Mouse (Mus musculus) thymus, postnatal 36 days (tissue): ENCODE results near the gene Snph.
A peak's percentile ranks its signal among the peaks of the same experiment; 100 is the strongest.
"Not testable (repeated sequence)": the region's sequence is repeated elsewhere in the genome, so short reads cannot be mapped to it uniquely, and the experiment has no call there.

Experiments used
- DNase-seq, 2 experiments: peaks; one replicate each; pipeline ENCODE4 v3.0.0; 2022; ENCODE audit warnings: mixed read lengths in 2 of 2

The Snph gene

DNA sequence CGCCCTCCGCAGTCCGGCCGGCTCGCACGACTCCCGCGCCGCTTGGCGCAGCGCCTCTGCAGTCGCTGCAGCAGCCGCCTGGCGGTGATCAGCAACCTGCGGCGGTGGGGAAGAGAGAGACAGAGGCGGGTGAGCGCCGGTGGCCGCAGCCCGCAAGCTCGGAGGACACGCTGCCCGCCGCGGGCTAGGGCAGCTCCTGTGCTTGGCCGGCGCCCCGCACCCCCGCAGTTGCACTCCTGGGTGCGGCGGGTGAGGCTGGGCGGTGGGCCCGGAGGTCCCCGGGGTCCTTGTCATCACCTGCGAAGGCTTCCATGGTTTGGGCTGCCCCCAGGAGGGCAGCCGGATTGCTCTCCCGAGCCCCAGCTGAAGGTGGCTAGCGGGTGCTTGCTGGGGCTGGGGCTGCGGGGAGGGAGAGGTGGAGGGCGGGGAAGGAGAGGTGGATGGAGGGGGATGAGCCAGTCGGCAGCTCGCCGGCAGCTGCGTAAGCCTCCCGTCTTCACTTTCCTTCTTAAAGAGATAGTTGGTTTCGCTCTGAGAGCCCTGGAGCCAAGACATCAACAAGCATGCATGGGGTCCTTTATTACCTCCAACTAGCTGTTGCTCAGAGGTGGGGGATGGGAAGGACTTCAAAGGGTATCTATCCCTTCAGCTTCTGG lies at the start of gene Snph:
TSS of gene Snph (minus strand) at position 435 of the 656 bp plus-strand sequence.
- DNase-seq: peak; percentile 52 to 69

DNA sequence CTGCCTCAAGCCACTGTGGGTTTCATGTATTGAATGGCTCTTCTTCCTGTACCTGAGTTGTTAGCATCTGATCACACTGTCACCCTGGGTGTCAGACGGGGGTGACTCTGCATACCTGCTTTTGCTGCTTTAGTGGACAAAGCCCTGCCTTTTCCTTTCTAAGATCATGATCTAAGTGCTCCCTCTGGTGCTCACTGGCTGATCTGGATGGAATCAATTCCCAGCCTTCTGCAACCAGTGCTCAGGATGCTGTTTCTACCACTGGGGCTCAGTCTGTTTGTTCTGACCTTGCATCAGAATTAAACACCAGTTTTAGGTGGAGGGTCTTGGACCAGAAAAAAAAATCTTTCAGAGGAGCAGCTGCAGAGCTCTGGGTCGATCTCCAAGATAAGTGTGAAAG lies 43.8 kb upstream of the Snph start:
- no peak for DNase-seq

DNA sequence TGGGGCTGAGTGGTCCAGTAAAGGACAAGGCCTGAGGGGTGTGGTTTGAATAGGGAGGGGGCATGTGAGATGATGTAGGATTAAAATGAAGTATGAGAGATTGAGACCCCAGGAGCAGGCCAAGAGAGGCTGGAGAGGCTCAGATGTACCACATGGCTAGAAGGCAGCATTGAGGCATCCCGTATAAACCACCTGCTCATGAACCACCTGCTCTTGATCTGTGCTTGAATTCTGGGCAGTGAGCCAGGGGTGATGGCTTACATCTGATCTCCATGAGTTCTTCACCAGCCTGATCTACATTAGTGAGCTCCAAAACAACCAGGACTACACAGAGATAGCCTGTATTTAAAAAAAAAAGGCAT lies 38.6 kb upstream of the Snph start:
- DNase-seq: no peak

DNA sequence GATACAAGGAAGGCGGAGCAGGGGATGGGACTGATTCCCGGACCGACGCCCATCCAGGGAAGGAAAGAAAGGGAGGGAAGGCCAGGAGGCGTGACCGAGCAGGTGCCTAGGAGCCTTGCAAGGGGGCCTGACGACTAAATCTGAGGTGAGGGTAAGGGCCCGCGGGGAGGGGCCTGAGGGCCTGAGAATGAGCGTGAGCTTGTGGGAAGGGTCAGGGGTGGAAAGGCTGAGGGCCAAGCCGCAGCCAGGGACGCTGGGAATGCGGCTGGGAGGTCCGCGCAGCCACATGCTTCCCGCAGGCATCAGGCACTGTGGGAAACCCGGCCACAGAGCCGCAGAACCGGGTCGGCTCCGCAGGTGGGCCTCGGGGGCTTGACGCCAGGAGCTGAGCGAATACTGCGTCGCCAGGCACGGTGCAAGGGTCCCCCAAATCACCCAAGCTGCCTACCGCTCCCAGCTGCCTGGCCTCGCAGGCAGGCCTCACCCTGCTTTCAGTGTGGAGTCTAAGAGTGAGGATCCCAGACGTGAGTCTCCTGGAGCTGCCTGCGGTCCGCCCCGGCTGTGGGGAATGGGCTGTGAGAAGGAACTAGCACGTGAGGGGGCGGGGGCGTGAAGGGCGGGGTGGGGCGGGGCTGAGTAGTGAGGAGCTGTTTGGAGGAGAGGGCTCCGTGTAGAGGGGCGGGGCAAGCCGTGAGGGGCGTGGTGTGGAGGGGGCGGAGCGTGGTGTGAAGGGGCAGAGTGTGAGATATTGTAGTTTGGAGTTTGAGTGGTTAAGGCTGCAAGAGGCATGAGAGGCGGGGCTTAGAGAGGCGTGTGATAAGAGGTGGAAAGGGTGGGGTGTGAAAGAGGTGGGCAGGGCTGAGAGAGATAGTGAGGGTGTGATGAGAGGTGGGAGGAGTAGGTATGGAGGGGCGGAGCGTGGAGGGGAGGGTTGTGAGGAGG lies 37.9 kb upstream of the Snph start:
- peak in 1 of 2 experiments; percentile 10 for DNase-seq

DNA sequence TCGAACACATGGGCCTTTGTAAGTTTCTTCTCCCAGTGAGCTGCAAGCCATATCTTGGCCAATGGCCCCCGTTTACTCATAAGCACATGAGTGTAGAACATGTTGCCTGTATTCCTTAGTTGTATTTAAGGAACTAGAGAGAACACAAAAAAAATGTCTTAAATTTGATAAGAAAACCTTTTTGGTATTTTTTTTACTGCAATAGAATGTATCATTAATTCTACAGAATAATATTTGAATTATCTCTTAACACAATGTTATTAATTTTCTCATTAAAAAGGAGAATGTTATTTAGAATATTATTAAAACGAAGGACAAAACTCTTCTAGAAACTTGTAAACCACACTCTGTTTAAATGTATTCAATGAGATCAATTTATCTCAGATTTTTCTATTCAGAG lies 36.0 kb upstream of the Snph start, which contains the start of gene Rad21l:
TSS of gene Rad21l (minus strand) at position 101 of the 400 bp plus-strand sequence.
- no peak for DNase-seq

DNA sequence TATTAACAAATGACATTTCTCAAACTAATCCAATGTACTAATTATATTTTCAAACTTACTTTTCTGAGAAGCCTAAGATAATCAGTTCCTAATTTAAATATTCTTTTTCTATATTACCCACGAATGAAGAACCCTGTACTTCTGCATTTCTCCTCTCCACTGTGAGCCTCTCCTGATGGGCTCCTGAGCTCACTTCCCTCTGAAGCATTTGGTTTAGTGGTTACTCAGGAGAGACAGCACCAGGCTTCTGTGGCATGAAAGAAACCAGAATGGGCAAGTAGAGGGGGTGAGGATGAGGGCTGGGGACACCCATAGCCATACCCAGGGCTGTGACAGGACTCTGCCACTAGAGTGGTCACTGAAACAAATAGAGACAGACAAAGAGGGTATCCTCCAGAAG lies 19.7 kb upstream of the Snph start:
- no peak for DNase-seq

DNA sequence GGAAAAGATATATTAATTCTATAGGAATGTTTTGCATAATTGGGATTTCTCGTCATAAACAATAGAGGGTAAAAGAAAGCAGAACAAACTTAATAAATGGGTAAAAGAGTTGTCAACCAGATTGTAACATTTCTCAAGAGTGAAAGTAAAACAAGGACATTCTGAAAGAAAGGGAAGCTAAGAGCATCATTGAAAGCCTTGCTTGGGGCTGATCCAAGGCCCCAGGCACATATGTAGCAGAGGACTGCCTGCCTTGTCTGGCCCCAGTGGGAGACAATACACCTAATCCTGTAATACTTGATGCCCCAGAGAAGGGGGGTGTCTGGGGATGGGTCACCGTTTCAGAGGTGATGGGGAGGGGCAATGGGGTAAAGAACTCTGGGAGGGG lies 3.6 kb upstream of the Snph start:
- no peak for DNase-seq

DNA sequence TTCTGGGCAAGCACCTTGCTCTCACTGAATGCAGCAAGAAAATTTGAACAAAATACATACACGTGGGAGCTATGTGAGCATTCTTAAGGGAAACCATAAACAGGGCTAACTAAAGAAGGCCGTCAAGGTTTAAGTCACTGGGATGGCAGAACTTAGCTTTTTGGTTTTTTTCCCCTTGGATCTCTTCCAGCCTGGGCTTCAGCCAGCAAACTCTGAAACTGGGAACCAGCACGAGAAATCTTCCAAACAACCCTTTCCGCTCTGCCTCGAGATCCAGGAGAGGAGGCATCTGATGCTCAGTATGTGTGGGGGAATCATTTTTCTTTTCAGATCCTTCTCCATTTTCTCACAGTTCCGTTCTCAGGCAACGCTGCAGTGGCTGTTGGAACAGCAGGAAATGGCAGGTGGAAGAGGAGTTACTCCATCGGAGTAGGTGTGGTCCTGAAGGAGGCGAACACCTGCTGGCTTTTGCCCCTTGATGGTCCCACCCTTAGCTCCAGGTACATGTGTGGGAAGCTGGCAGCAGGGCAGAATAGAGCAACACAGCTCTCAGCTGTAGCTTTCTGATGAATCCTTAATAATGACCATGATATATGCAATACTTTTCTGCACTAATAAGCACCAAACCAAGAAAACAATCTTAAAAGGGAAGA lies 3.1 kb upstream of the Snph start:
- no peak for DNase-seq

DNA sequence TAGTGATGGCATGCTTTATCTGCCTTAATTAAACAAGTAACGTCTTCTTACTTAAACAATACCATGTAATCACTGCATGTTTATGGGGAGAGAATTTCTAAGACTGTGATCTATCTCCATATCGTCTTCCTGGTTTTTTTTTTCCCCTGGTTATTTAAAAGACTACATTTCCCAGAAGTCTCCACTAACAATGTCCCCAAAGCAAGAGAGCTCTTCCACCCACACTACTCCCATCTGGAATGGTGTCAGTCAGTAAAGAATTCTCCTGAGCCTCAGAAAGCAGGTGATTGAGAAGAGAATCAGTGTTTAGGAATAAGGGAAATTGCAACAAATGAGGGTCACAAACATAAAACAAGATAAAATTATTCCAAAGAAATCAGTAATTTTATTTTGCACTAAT lies 2.5 kb upstream of the Snph start:
- no peak for DNase-seq

DNA sequence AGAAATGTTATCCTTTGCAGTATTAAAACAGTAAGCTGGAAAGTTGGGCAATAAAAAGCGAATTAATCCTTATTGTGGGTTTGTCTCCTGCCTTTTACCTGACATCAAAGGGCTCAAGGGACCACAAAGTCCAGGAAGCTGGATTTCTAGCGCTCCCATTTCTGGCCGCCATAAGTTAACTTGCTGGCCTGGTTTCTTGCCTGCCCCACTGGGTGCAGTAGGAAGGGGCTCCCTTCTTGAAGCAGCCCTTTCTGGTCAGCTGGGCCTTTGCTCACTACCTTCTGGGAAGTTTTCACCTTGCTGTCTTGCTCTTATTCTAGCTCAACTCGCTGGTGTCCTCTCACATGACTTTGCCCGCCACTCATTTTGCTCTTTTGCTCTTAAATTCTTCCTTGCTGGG lies 589 bp upstream of the Snph start:
- DNase-seq: no peak

DNA sequence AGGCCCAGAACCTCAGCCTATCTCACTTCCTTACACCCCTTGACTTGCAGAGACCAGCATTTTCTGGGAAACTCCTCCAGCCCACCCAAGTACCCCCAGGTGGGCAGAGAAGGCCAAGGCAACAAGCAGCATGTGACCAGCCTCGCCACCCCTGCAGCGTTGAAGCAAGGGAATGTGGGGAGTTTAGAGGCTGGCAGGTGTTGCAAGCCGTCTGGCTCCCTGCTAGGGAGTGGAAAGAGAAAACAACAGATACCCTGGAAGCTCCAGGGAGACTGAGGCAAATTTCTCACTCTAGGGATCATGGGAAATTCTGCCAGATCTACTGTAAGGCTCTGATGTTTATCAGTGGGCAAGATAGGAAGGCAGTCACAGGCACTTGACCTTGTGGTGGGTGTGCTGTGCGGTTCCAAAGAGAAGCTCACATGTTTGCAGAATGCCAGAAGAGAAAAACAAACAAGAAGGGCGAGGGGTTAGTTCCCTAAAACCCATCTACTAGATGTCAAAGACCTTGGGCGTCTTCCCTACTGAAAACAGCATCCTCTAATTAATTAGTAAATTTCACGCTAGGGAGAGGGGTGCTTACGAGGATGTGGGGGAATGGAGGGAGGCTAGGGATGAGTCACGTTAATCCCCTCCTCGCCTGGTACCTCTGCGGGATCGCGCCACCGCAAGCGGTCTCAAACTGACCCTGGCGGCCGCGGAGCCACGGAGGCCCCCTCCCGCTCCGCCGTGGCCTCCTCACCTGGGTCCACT lies 811 bp downstream of the Snph start:
- DNase-seq: no peak

DNA sequence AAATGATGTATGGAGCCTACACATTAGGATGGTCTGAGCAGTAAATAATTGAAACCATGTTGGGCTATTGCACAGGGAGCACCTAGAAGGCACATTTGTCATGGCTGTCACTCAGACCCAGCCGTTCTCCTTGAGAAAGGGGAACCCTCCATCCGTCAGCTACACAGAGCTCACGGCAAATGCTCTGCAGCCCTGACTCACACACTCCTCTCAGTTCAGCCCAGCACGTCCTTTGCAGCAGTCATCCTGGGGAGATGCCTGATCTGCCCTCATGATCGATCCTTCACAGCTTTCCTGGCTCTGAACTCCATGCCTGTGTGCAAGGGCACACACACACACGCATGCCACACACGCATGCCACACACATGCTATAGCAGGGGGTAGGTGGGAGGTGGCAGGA lies 3.1 kb downstream of the Snph start:
- no peak for DNase-seq

DNA sequence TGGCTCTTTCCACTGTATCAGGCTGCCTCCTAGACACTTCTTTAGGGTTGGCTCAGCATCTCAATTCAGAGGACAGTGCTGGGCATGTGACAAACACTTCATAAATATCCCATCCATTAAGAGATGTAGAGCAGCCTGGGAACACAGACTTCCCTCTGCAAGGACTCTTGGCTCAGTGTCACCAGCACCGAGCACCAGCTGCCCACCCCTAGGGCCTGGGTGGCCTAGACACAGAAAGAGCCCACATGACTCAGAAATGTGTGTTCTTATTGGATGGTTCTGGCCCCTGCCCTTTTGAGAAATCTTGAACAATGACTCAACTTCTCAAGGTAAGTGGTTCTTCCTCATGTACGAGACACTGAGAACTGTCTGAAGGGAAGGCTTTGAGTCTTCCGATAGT lies 4.4 kb downstream of the Snph start:
- DNase-seq: no peak

DNA sequence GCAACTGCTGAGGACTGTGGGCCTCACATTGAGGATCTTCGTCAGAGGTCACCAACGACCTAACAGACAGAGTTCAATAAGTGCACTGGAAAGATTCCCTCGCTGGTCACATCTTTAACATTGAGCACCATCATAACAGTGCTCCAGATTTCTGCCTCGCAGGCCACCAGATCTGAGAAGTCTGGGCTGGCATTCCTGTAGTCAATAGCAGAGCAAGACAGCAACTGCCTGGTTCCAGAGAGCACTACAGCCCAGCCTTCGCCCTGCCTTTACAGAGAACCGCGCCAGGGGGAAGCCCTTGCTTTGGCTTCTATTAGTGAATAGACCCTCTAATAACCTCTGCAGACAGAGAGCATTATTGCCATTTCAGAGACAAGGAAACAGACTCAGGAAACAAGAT lies 6.1 kb downstream of the Snph start:
- no peak for DNase-seq

DNA sequence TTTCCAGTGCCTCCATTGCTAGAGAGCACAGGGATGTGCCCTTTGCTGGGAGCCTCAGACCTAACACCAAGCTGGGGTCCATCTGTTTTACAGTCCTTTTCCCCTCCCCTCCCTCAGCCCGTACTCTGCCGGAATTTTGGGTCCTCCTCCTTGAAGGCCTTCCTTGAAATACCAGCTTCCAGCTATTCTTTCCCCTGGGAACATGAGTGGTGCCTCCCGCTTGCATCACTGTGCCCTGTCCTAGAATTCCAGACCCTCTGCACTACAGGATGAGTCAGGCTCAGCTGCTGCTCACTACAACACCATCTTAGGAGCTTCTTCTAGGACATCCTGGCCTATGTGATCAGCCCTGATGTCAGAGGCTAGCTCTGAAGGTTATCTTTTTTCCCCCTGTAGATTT lies 8.6 kb downstream of the Snph start:
- no peak for DNase-seq

DNA sequence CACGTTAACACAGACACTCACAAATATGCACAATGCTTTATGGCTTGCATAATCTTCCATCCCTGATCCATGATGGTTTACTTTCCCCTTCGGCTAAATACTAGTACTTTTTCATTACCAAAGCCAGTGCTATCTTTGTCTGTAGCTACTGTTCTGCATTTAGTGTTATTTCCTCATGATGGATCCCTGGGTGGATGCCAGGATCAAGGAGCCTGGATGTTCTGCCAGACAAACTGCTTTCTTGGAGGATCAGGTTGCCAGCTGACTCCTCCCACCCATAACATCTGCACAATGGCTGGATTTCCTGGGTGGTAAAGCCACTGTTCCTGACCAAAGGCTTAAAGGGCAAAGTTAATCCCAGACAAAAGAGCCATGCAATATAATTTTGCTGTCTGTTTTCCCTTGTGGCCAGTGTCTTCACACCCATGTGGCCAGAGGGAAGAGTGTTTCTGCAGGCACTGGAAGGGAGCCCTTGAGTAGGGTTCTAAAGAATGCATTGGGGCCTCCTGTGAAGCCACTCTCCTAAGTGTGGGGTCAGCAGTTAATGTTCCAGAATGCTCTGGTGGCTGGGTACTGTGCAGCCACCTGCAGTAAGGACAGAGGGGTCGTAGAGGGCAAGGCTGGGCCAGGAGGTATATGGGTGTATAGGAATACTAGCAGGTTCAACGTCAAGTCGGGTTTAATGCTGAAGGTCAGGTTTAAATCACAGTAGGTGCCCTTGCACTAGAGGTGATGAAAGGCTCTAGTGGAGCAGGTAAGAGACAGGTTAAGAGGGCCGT lies 15.7 kb downstream of the Snph start:
- DNase-seq: no peak

DNA sequence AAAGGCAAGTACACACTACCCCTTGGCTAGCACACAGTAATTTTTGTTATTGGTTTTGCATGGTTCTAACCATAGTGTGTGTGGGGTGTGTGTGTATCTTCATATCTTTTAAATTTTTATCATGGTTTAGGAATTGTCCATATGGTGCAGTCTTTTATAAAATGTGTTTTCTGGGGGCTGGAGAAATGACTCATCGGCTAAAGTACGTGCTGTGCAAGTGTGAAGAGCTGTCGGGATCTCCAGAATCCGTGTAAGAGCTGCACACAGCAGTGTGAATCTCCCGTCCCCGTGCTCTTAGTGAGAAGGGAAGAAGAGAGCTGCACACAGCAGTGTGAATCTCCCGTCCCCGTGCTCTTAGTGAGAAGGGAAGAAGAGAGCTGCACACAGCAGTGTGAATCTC lies 16.6 kb downstream of the Snph start:
- not testable (repeated sequence) for DNase-seq

DNA sequence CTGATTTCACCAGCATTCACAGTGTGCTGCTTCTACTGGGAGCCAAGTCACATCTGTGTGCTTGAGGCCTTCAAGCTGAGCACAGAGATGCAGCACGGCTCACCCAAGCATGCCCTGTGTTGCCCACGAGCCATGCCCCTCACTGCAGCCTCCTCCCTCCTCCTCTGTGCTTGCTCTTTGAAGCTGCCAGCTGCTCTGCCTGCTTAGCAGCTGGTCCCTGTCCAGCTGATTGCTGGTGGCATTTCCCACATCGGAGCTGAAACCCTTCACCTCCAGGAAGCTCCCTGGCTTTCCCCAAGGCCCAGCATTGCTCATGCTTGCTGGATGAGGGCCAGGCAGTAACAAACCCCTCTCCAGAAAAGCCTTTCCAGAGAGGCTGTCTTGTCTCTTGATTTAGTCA lies 22.4 kb downstream of the Snph start:
- no peak for DNase-seq

DNA sequence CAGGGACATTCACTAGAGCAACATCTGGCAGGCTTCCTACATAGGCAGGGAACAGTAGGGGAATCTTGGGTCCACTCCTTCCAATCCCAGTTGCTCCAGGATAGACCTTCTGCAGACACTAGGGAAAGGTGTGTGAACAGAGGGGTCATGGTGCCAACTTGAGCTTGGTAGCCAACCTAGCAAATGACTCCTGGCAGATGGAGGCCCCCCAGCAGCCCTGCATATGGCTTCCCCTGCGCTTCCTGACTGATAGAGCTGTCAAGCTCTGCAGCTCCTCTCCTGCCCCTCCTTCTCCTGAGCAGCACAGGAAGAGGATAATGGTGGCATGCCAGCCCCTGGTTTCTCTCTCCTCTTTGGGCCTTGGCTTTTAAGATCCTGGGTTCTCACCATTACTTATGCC lies 24.0 kb downstream of the Snph start:
- DNase-seq: no peak

DNA sequence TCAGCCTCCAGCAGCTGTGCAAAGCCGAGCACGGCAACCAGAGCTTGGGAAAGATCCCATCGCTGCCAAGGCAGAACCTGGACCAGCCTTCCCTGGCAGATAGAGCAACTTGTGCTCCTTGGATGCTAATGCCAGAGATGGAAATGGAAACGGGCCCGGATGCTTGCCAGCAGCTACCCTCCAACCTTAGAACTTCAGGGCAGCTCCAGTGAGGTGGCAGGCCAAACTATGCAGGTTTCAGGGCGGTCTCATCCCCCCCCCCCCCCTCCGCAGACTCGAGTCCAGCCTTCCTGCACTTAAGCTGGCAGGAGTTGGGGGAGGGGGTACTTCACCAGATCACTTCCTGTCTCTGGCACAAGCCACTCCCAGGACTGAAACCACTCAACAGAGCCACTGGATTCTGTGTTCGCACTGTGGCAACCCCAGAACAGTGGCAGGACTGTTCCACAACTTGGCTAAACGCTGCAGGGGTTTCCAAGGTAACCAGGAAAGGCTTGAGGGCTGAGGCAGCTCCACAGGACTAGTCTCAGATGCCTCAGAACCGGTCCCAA lies 26.9 kb downstream of the Snph start:
- DNase-seq: peak in 1 of 2 experiments; percentile 19

DNA sequence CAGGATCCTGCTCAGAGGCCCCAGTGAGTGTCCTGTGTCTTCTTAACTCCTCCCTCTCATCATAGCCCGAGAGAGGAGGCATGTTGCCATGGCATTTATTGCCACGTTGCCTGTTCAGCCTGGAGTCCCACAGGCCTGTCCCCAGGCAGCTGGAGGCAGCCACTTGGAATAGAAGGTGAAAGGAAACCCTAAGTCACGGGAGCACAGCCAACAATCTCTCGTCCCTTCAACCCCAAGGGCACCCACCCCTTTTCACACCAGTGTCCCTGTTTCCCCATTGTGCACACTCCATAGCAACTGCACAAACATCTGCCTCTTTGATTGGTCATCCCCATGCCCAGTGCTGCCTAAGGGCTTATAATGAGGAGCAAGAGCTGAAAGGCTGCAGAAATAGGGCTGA lies 28.8 kb downstream of the Snph start:
- no peak for DNase-seq

DNA sequence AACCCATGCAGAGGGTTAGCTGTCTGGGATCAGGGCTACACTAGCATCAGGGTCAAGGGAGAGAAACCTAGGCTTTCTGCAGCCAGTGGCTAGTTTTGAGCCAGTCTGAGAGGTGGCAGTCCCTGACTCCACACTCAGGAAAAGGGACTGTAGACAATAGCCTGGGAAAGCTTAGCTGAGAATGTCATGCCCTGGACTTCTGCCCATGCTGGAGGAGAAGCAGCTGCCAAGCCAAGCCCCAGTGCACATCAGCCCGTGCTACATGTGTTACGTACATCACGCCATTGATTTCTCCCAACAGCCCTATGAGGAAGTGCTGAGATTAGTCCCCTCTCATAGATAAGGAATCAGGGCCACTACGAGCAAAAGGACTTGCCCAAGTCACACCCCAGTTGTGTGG lies 30.3 kb downstream of the Snph start:
- no peak for DNase-seq
